Mouse (Mus musculus) MEL (cell line): ENCODE results near the gene Fam69b. TPM values are rescaled to one million over a fixed set of nuclear protein-coding genes. Genes with fewer than 3 reads are reported as not detected.

Experiments
- DNase-seq: peaks from one replicate; pipeline ENCODE4 v3.0.0; 2011; ENCODE audit warnings: low read depth, low spot score
- H3K27ac ChIP-seq: 2 replicates; pipeline ENCODE4 v1.5.1; 2012; ENCODE audit warnings: low read depth, mild to moderate bottlenecking, control low read depth, low read length, moderate library complexity; ENCODE audit not compliant: control insufficient read depth
- H3K27me3 ChIP-seq, 2 experiments: fragments of 150-350 bp in 1 of 2; sonication (generic) in 1 of 2; 2 replicates each; pipeline ENCODE4 v1.6.1; 2012; ENCODE audit warnings: low read length in 2 of 2, mild to moderate bottlenecking in 2 of 2, improper control_type of control experiment in 1 of 2, moderate library complexity in 1 of 2; ENCODE audit not compliant: insufficient read depth in 2 of 2, control insufficient read depth in 1 of 2
- H3K36me3 ChIP-seq, 2 experiments: 2 replicates each; pipeline ENCODE4 v1.6.1; 2012 to 2014; ENCODE audit warnings: low read length in 2 of 2, improper control_type of control experiment in 1 of 2, inconsistent platforms in 1 of 2, mild to moderate bottlenecking in 1 of 2; ENCODE audit not compliant: insufficient read depth in 2 of 2, control insufficient read depth in 1 of 2
- H3K4me1 ChIP-seq, 2 experiments: fragments of 150-350 bp in 1 of 2; sonication (generic) in 1 of 2; 2 replicates each; pipeline ENCODE4 v1.6.1; 2012; ENCODE audit warnings: low read length in 2 of 2, improper control_type of control experiment in 1 of 2, mild to moderate bottlenecking in 1 of 2; ENCODE audit not compliant: insufficient read depth in 2 of 2, control insufficient read depth in 1 of 2
- H3K4me3 ChIP-seq, 2 experiments: fragments of 150-350 bp in 1 of 2; sonication (generic) in 1 of 2; 2 replicates each; pipeline ENCODE4 v1.5.1; 2012; ENCODE audit warnings: low read depth in 2 of 2, low read length in 2 of 2, mild to moderate bottlenecking in 2 of 2, moderate library complexity in 2 of 2, control low read depth in 1 of 2, improper control_type of control experiment in 1 of 2; ENCODE audit not compliant: control insufficient read depth in 1 of 2, insufficient read depth in 1 of 2
- H3K79me2 ChIP-seq: 2 replicates; pipeline ENCODE4 v1.6.1; 2012; ENCODE audit warnings: mild to moderate bottlenecking, low read length, moderate library complexity; ENCODE audit not compliant: control insufficient read depth, poor library complexity, insufficient read depth
- H3K9ac ChIP-seq: 2 replicates; pipeline ENCODE4 v1.6.1; 2012; ENCODE audit warnings: low read depth, mild to moderate bottlenecking, control low read depth, low read length, moderate library complexity; ENCODE audit not compliant: control insufficient read depth, poor library complexity, severe bottlenecking
- H3K9me3 ChIP-seq: fragments of 150-350 bp; sonication (generic); replicated peaks from 2 replicates; pipeline ENCODE4 v1.6.1; 2012; ENCODE audit warnings: mild to moderate bottlenecking, low read length, improper control_type of control experiment, moderate library complexity; ENCODE audit not compliant: insufficient read depth
- CHD2 ChIP-seq: IDR thresholded peaks from 2 replicates; pipeline ENCODE4 v1.6.1; 2011; ENCODE audit warnings: low read length, improper control_type of control experiment
- CTCF ChIP-seq, 3 experiments: IDR thresholded peaks in 2 of 3; conservative IDR thresholded peaks in 1 of 3; 2 replicates each; pipeline ENCODE4 v1.5.1; 2011 to 2012; ENCODE audit warnings: low read length in 3 of 3, low read depth in 2 of 3, mild to moderate bottlenecking in 2 of 3, improper control_type of control experiment in 1 of 3, inconsistent platforms in 1 of 3, mixed read lengths in 1 of 3, moderate library complexity in 1 of 3; ENCODE audit not compliant: control insufficient read depth in 1 of 3, insufficient read depth in 1 of 3, poor library complexity in 1 of 3, severe bottlenecking in 1 of 3
- E2F4 ChIP-seq: IDR thresholded peaks from 2 replicates; pipeline ENCODE4 v1.6.1; 2011; ENCODE audit warnings: low read depth, low read length, improper control_type of control experiment, borderline replicate concordance
- EP300 ChIP-seq, 2 experiments: IDR thresholded peaks; 2 replicates each; pipeline ENCODE4 v1.6.1; 2011; ENCODE audit warnings: improper control_type of control experiment in 2 of 2, low read length in 2 of 2, low read depth in 1 of 2, mild to moderate bottlenecking in 1 of 2
- ETS1 ChIP-seq: IDR thresholded peaks from 2 replicates; pipeline ENCODE4 v1.6.1; 2012; ENCODE audit warnings: low read depth, mild to moderate bottlenecking, inconsistent platforms, low read length, improper control_type of control experiment, moderate library complexity
- GATA1 ChIP-seq: IDR thresholded peaks from 2 replicates; pipeline ENCODE4 v1.6.1; 2011; ENCODE audit warnings: low read depth, low read length, improper control_type of control experiment
- HCFC1 ChIP-seq: IDR thresholded peaks from 2 replicates; pipeline ENCODE4 v1.6.1; 2012; ENCODE audit warnings: low read depth, mild to moderate bottlenecking, inconsistent platforms, low read length, improper control_type of control experiment, moderate library complexity
- JUND ChIP-seq: IDR thresholded peaks from 2 replicates; pipeline ENCODE4 v1.6.1; 2011; ENCODE audit warnings: low read depth, mild to moderate bottlenecking, improper control_type of control experiment, low read length
- MAX ChIP-seq: IDR thresholded peaks from 2 replicates; pipeline ENCODE4 v1.6.1; 2011; ENCODE audit warnings: low read length, improper control_type of control experiment
- MAZ ChIP-seq: IDR thresholded peaks from 2 replicates; pipeline ENCODE4 v1.6.1; 2012; ENCODE audit warnings: low read depth, mild to moderate bottlenecking, inconsistent platforms, low read length, improper control_type of control experiment
- MYC ChIP-seq: IDR thresholded peaks from 2 replicates; pipeline ENCODE4 v1.6.1; 2011; ENCODE audit warnings: low read depth, mild to moderate bottlenecking, low read length, improper control_type of control experiment, moderate library complexity
- NRF1 ChIP-seq: IDR thresholded peaks from 2 replicates; pipeline ENCODE4 v1.6.1; 2014; ENCODE audit warnings: low read depth, mild to moderate bottlenecking, inconsistent platforms, low read length, improper control_type of control experiment, moderate library complexity; ENCODE audit not compliant: poor library complexity, insufficient read depth, severe bottlenecking
- POLR2A ChIP-seq, 2 experiments: IDR thresholded peaks; 2 replicates each; pipeline ENCODE4 v1.6.1; 2011 to 2012; ENCODE audit warnings: low read length in 2 of 2, mild to moderate bottlenecking in 2 of 2, control low read depth in 1 of 2, improper control_type of control experiment in 1 of 2, low read depth in 1 of 2, moderate library complexity in 1 of 2; ENCODE audit not compliant: control insufficient read depth in 1 of 2, insufficient read depth in 1 of 2, poor library complexity in 1 of 2
- POLR2AphosphoS2 ChIP-seq: IDR thresholded peaks from 2 replicates; pipeline ENCODE4 v1.6.1; 2011; ENCODE audit warnings: low read length, improper control_type of control experiment
- RAD21 ChIP-seq: IDR thresholded peaks from 2 replicates; pipeline ENCODE4 v1.6.1; 2011; ENCODE audit warnings: mild to moderate bottlenecking, low read depth, low read length, improper control_type of control experiment
- RCOR1 ChIP-seq: IDR thresholded peaks from 2 replicates; pipeline ENCODE4 v1.6.1; 2012; ENCODE audit warnings: low read depth, mild to moderate bottlenecking, inconsistent platforms, low read length, improper control_type of control experiment
- SMC3 ChIP-seq: IDR thresholded peaks from 2 replicates; pipeline ENCODE4 v1.6.1; 2011; ENCODE audit warnings: low read depth, low read length, improper control_type of control experiment
- TBP ChIP-seq: IDR thresholded peaks from 2 replicates; pipeline ENCODE4 v1.8.0; 2011; ENCODE audit warnings: low read depth, low read length, improper control_type of control experiment
- TCF12 ChIP-seq: IDR thresholded peaks from 2 replicates; pipeline ENCODE4 v1.6.1; 2014; ENCODE audit warnings: low read depth, mild to moderate bottlenecking, inconsistent platforms, low read length, improper control_type of control experiment, moderate library complexity
- UBTF ChIP-seq: IDR thresholded peaks from 2 replicates; pipeline ENCODE4 v1.6.1; 2012; ENCODE audit warnings: low read depth, mild to moderate bottlenecking, inconsistent platforms, low read length, improper control_type of control experiment, moderate library complexity, borderline replicate concordance; ENCODE audit not compliant: insufficient read depth
- USF2 ChIP-seq, 2 experiments: IDR thresholded peaks; 2 replicates each; pipeline ENCODE4 v1.6.1; 2011 to 2012; ENCODE audit warnings: improper control_type of control experiment in 2 of 2, low read length in 2 of 2, borderline replicate concordance in 1 of 2, inconsistent platforms in 1 of 2, low read depth in 1 of 2, mild to moderate bottlenecking in 1 of 2; ENCODE audit not compliant: insufficient read depth in 1 of 2
- ZC3H11A ChIP-seq: IDR thresholded peaks from 2 replicates; pipeline ENCODE4 v1.6.1; 2012; ENCODE audit warnings: low read depth, mild to moderate bottlenecking, inconsistent platforms, low read length, improper control_type of control experiment
- ZKSCAN1 ChIP-seq: IDR thresholded peaks from 2 replicates; pipeline ENCODE4 v1.6.1; 2012; ENCODE audit warnings: low read depth, mild to moderate bottlenecking, inconsistent platforms, low read length, improper control_type of control experiment, moderate library complexity
- ZMIZ1 ChIP-seq: IDR thresholded peaks from 2 replicates; pipeline ENCODE4 v1.6.1; 2012; ENCODE audit warnings: low read depth, mild to moderate bottlenecking, inconsistent platforms, low read length, improper control_type of control experiment, moderate library complexity
- polyA plus RNA-seq, 2 experiments: library from polyadenylated mRNA; stranded (reverse) in 1 of 2; unstranded in 1 of 2; fragments of >175 nt in 1 of 2; fragments of >200 nt in 1 of 2; gene quantifications; 2 replicates each; pipeline versions ENCODE4 v1.2.1 to v1.2.4; 2012; ENCODE audit warnings: low replicate concordance in 2 of 2, low read depth in 1 of 2; ENCODE audit not compliant: insufficient read length in 2 of 2, insufficient read depth in 1 of 2, missing spikeins in 1 of 2
- total RNA-seq: library from RNA; depleted of rRNA; stranded (reverse); fragments of 300-350 nt; gene quantifications from 2 replicates; pipeline ENCODE4 v1.2.3, GENCODE M21; 2012

Gene Fam69b
- total and polyA plus RNA-seq, 3 experiments, result 0.42 to 0.67 TPM; not detected in 1

DNA sequence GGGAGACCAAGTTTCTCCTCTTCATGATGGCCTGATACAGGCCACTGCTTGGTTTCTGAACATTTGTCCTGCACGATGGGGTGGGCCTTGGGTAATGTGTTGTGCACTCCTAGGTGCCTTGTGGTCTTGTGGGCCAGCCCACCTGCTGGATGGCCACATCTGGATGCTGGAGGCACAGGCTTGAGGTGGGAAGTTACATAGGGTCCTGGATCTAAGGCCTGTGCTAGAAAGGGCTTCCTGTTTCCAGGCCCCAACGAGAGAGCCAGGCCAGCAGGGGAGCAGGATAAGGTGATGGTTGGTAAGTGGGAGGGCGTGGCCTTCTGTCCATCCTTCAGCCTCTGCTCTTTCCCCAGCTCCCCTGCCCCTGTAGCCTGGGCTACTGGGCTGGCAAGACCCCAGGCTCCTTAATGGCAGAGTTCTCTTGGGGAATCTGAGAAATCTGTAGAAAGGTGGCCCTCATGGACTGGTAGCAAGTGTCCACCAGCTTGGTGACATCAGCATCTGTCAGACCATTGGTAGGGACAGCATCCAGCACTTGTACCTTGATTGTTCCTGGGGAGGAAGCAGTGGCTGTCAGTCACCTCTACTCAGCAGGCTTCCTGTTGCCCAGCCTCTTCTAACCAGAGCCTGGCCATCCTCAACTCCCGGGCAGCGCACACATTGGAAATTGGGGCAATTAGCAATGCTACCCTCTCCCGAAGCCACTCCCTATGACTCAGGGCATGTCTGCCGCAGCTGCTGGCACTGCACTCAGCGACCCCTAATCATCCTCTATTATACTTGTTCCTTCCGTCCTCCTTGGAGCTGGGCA is 34.8 kb upstream of the Fam69b start:
- Histone ChIP-seq H3K27ac (no peak overlapping the region), H3K79me2 (no peaks in the 10 kb centered on the region), H3K4me3 (no peak overlapping the region), H3K27me3 (no peaks in the 10 kb centered on the region), H3K36me3 (no peaks in the 10 kb centered on the region), H3K9me3 (no peaks in the 10 kb centered on the region), H3K4me1 (no peaks in the 10 kb centered on the region), H3K9ac (no peak overlapping the region)
- no peak for DNase-seq
- TF ChIP-seq RCOR1 (no peak), CHD2 (no peak), EP300 (IDR thresholded peaks at IDR 0.05; ENCODE audit: low read depth in 1 of 2, low read length in 2 of 2) (no peak), UBTF (no peak), E2F4 (no peak), USF2 (IDR thresholded peaks at IDR 0.05; ENCODE audit: borderline replicate concordance in 1 of 2, insufficient read depth in 1 of 2, low read depth in 1 of 2, low read length in 2 of 2) (no peak), POLR2A (IDR thresholded peaks at IDR 0.05; ENCODE audit: control insufficient read depth in 1 of 2, insufficient read depth in 1 of 2, low read depth in 1 of 2, low read length in 2 of 2, poor library complexity in 1 of 2) (no peak), MYC (no peak), MAZ (no peak), ZKSCAN1 (no peak), SMC3 (no peak), JUND (no peak), MAX (no peak)

DNA sequence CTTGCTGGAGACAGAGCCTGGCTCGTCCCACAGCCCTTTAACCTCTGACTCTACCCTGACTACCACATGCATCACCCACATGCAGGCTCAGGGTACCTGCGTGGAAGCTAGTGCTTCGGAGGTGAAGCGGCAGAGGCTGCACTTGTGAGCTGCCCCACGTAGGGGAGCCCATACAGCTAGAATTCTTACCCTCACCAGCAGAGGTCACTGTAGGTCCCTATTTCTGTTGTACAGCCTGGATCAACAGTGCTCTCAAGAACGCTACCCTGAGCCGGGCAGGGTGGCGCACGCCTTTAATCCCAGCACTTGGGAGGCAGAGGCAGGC is 34.3 kb upstream of the Fam69b start:
- Histone ChIP-seq H3K27ac (no peak overlapping the region), H3K4me3 (no peak overlapping the region), H3K27me3 (no peaks in the 10 kb centered on the region), H3K79me2 (no peaks in the 10 kb centered on the region), H3K36me3 (no peaks in the 10 kb centered on the region), H3K4me1 (no peaks in the 10 kb centered on the region), H3K9me3 (no peaks in the 10 kb centered on the region), H3K9ac (no peak overlapping the region)
- TF ChIP-seq TBP (0 out of 2 replicates have a peak, but pooled peaks have one; percentile 28), TCF12 (no peak), NRF1 (no peak), GATA1 (no peak), ZC3H11A (no peak), ZKSCAN1 (no peak), POLR2AphosphoS2 (no peak), ETS1 (no peak), ZMIZ1 (no peak), CTCF (IDR thresholded peaks at IDR 0.05 in 2 of 3, conservative IDR thresholded peaks at IDR 0.05 in 1 of 3; ENCODE audit: control insufficient read depth in 1 of 3, insufficient read depth in 1 of 3, low read depth in 2 of 3, low read length in 3 of 3, poor library complexity in 1 of 3, severe bottlenecking in 1 of 3) (peak; percentile 39 to 64 (median 54)), RAD21 (peak; percentile 41), SMC3 (peak; percentile 41), HCFC1 (no peak), EP300 (IDR thresholded peaks at IDR 0.05; ENCODE audit: low read depth in 1 of 2, low read length in 2 of 2) (no peak)
- peak; percentile 80 for DNase-seq
